ENCODE assay signal across 11 mouse cellular contexts in genomic region chr9:122846156-122846555, GRCm38 (mm10). TPM values are rescaled to one million over a fixed set of nuclear protein-coding genes. Genes with fewer than 3 reads are reported as not detected.
DNase-seq lines count a peak whose midpoint lies in the region; ATAC-seq and TF ChIP-seq lines count a peak whose summit lies in the region.
"Had no signal": no experiment of that assay in that cellular context is flagged by ENCODE, and none has a peak within 500 bp of the region (broad histone marks: within the 10 kb centered on the region; RNA-seq: fewer than 3 reads in every experiment).

No protein-coding gene starts in this region.

- TF ChIP-seq CTCF in layer of hippocampus, adult 2 months (conservative IDR thresholded peaks at IDR 0.05), result no peak

- no peak overlapping the region for H3K27ac ChIP-seq in lung, embryonic 16.5 days (ENCODE audit: low read length)
- peak overlapping the region; percentile 51 for H3K27ac ChIP-seq in layer of hippocampus, adult 2 months
- H3K27ac ChIP-seq in hindbrain, embryonic 16.5 days (ENCODE audit: low read depth, low read length), result no peak overlapping the region

- no peak overlapping the region for H3K4me3 ChIP-seq in lung, embryonic 16.5 days (ENCODE audit: low read length)
- no peak overlapping the region for H3K4me3 ChIP-seq in layer of hippocampus, adult 2 months
- H3K4me3 ChIP-seq in hindbrain, embryonic 16.5 days (ENCODE audit: low read length), result no peak overlapping the region

- no peak overlapping the region for H3K4me2 ChIP-seq in lung, embryonic 16.5 days (ENCODE audit: low read depth, low read length)
- no peak overlapping the region for H3K4me2 ChIP-seq in hindbrain, embryonic 16.5 days (ENCODE audit: low read length)

- no peaks in the 10 kb centered on the region for H3K4me1 ChIP-seq in lung, embryonic 16.5 days (replicated peaks; ENCODE audit: control insufficient read depth, insufficient read depth, low read length)
- no peaks in the 10 kb centered on the region for H3K4me1 ChIP-seq in hindbrain, embryonic 16.5 days (ENCODE audit: control insufficient read depth, insufficient read depth, low read depth, low read length)

- peak; percentile 28 for DNase-seq in cerebellum, adult 9-11 months
- no peak for DNase-seq in cerebellum, adult 8-10 months
- no peak for DNase-seq in lung, postnatal 25 days (ENCODE audit: low spot score)
- peak; percentile 65 to 67 for DNase-seq in layer of hippocampus, adult 2 months (ENCODE audit: low spot score in 2 of 2)
- peak; percentile 28 for DNase-seq in right cerebral cortex, postnatal 14 days
- DNase-seq in thymus, postnatal 14 days, result no peak
- DNase-seq: embryo, embryonic 11 days had no signal

- peak; percentile 61 for ATAC-seq in lung, embryonic 16.5 days (ENCODE audit: low read depth)
- ATAC-seq in hindbrain, embryonic 16.5 days, result no peak

- peaks cover 26% of the 10 kb centered on the region for H3K36me3 ChIP-seq in lung, embryonic 16.5 days (ENCODE audit: control insufficient read depth, insufficient read depth, low read length)
- H3K36me3 ChIP-seq in hindbrain, embryonic 16.5 days (ENCODE audit: control insufficient read depth, insufficient read depth, low read length), result peaks cover 10% of the 10 kb centered on the region

- H3K9ac ChIP-seq in lung, embryonic 16.5 days (ENCODE audit: low read length), result no peak overlapping the region
- H3K9ac ChIP-seq in hindbrain, embryonic 16.5 days (ENCODE audit: low read depth, low read length), result no peak overlapping the region

- H3K27me3 ChIP-seq in lung, embryonic 16.5 days (ENCODE audit: control insufficient read depth, insufficient read depth, low read depth, low read length), result no peaks in the 10 kb centered on the region
- no peaks in the 10 kb centered on the region for H3K27me3 ChIP-seq in hindbrain, embryonic 16.5 days (replicated peaks; ENCODE audit: control insufficient read depth, insufficient read depth, low read length)

- peaks cover 8% of the 10 kb centered on the region for H3K9me3 ChIP-seq in lung, embryonic 16.5 days (ENCODE audit: control insufficient read depth, low read length)
- H3K9me3 ChIP-seq in hindbrain, embryonic 16.5 days (ENCODE audit: control insufficient read depth, low read length), result no peaks in the 10 kb centered on the region

RNA-seq across cellular contexts. Expression of gene Gm35549, which starts 2.3 kb away (rescaled TPM):
- polyA plus RNA-seq in lung, embryonic 16.5 days (2015; fragmentation: Nextera tagmentation; extraction: Ambion mirVana), result 0.44 and 0.75 TPM in 2 replicates
- not detected for total RNA-seq in layer of hippocampus, adult 2 months (2021)
- polyA plus RNA-seq in hindbrain, embryonic 16.5 days (2015; fragmentation: Nextera tagmentation; extraction: Ambion mirVana), result 0.63 TPM in 1 of 2 replicates, not detected in the other
- total RNA-seq: granulocyte monocyte progenitor cell, adult 5-6 weeks; layer of hippocampus, postnatal 25 days had no signal

RNA-seq across cellular contexts. Expression of gene Zfp445, which starts 19.6 kb away (rescaled TPM):
- polyA plus RNA-seq in lung, embryonic 16.5 days (2015; fragmentation: Nextera tagmentation; extraction: Ambion mirVana), result 79.4 and 80.6 TPM in 2 replicates
- total RNA-seq in layer of hippocampus, adult 2 months (2021), result 100 to 1,000 TPM; 170 to 186 TPM
- 88.3 and 102 TPM in 2 replicates for polyA plus RNA-seq in hindbrain, embryonic 16.5 days (2015; fragmentation: Nextera tagmentation; extraction: Ambion mirVana)

RNA-seq across cellular contexts. Expression of gene Zkscan7, which starts 39.3 kb away (rescaled TPM):
- 5.3 and 6.0 TPM in 2 replicates for polyA plus RNA-seq in lung, embryonic 16.5 days (2015; fragmentation: Nextera tagmentation; extraction: Ambion mirVana)
- total RNA-seq in layer of hippocampus, adult 2 months (2021), result 1 to 10 TPM; 5.2 TPM
- polyA plus RNA-seq in hindbrain, embryonic 16.5 days (2015; fragmentation: Nextera tagmentation; extraction: Ambion mirVana), result 3.9 and 4.5 TPM in 2 replicates

RNA-seq across cellular contexts. Expression of gene Tcaim, which starts 40.8 kb away (rescaled TPM):
- polyA plus RNA-seq in lung, embryonic 16.5 days (2015; fragmentation: Nextera tagmentation; extraction: Ambion mirVana), result 6.4 and 7.4 TPM in 2 replicates
- total RNA-seq in layer of hippocampus, adult 2 months (2021), result 10 to 100 TPM; 20.5 to 22.1 TPM
- polyA plus RNA-seq in hindbrain, embryonic 16.5 days (2015; fragmentation: Nextera tagmentation; extraction: Ambion mirVana), result 9.3 and 9.8 TPM in 2 replicates

Comparison
In these comparisons a context has a peak if more than half of its experiments do, and no peak if none do; other contexts are left out.
1. DNase-seq: peak in cerebellum, adult 9-11 months (single experiment), layer of hippocampus, adult 2 months (2 of 2) and right cerebral cortex, postnatal 14 days (single experiment); none in cerebellum, adult 8-10 months (single experiment), lung, postnatal 25 days (single experiment) and thymus, postnatal 14 days (single experiment).